Mouse (Mus musculus) bone marrow macrophage, adult 2 months (primary cell): Measurements from ENCODE around the gene Sirt4.

Experiments
- CTCF ChIP-seq: IDR thresholded peaks from 2 replicates; pipeline ENCODE4 v1.5.1; 2012; ENCODE audit warnings: low read depth, mild to moderate bottlenecking, low read length, moderate library complexity
- POLR2A ChIP-seq: IDR thresholded peaks from 2 replicates; pipeline ENCODE4 v1.6.1; 2012; ENCODE audit warnings: mild to moderate bottlenecking, low read depth, low read length, borderline replicate concordance

DNA sequence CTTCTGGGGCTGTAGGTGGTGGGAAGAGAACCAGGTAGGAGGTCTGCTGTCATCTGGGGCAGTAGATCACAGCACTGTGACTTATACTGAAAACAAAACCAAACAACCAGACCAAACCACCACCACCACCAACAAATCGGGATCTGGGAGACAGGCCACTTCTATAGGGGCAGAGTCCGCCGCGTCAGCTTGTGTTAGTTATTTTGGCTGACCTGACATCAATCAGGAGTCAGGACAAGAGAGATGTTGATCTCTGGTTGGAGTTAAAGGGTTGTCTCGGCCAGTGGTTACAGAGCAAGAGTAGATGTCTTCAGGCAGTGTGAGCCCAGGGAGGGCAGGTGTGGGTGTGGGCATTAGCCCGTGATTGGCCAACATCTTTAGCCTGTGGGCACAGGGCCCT is 29.8 kb upstream of the Sirt4 start:
- TF ChIP-seq POLR2A = no peak
- no peak for TF ChIP-seq CTCF
